Mouse (Mus musculus) heart, postnatal 0 days (tissue): ENCODE data around the gene Stpg3. TPM values are rescaled to one million over a fixed set of nuclear protein-coding genes. Genes with fewer than 3 reads are reported as not detected.

Experiments
- ATAC-seq: fragments of 200-750 bp; cut with Nextera tagmentation; 2 replicates; pipeline ENCODE4 v1.8.0; 2017; ENCODE audit warnings: low read depth, moderate number of reproducible peaks, moderate library complexity; ENCODE audit not compliant: insufficient read depth
- DNase-seq: peaks from one replicate; pipeline ENCODE4 v3.0.0-alpha.2; 2016; ENCODE audit warnings: low spot score
- H3K27ac ChIP-seq: fragments of 300-500 bp; sonication (generic); 2 replicates; pipeline ENCODE4 v1.5.1; 2014; ENCODE audit warnings: low read depth, mild to moderate bottlenecking
- H3K27me3 ChIP-seq: fragments of 300-500 bp; sonication (generic); 2 replicates; pipeline ENCODE4 v1.6.1; 2014; ENCODE audit warnings: low read length, mixed read lengths; ENCODE audit not compliant: control insufficient read depth, insufficient read depth
- H3K36me3 ChIP-seq: fragments of 300-500 bp; sonication (generic); replicated peaks from 2 replicates; pipeline ENCODE4 v1.6.1; 2014; ENCODE audit warnings: low read length, mixed read lengths; ENCODE audit not compliant: control insufficient read depth, insufficient read depth
- H3K4me1 ChIP-seq: fragments of 300-500 bp; sonication (generic); 2 replicates; pipeline ENCODE4 v1.6.1; 2014; ENCODE audit warnings: antibody characterized with exemption; ENCODE audit not compliant: control insufficient read depth, insufficient read depth
- H3K4me2 ChIP-seq: fragments of 300-500 bp; sonication (generic); 2 replicates; pipeline ENCODE4 v1.6.1; 2014; ENCODE audit warnings: low read depth, mild to moderate bottlenecking, low read length, moderate library complexity
- H3K4me3 ChIP-seq: fragments of 300-500 bp; sonication (generic); 2 replicates; pipeline ENCODE4 v1.5.1; 2014; ENCODE audit warnings: low read depth, low read length
- H3K9ac ChIP-seq: fragments of 300-500 bp; sonication (generic); replicated peaks from 2 replicates; pipeline ENCODE4 v1.6.1; 2014; ENCODE audit warnings: low read depth, low read length, mixed read lengths
- H3K9me3 ChIP-seq: fragments of 300-500 bp; sonication (generic); replicated peaks from 2 replicates; pipeline ENCODE4 v1.6.1; 2016; ENCODE audit warnings: low read length; ENCODE audit not compliant: control insufficient read depth
- CTCF ChIP-seq: IDR thresholded peaks from 2 replicates; pipeline ENCODE4 v1.5.1; 2016; ENCODE audit warnings: antibody characterized with exemption, control low read depth, low read depth
- EP300 ChIP-seq: IDR thresholded peaks from 2 replicates; pipeline ENCODE4 v1.6.1; 2016; ENCODE audit warnings: antibody characterized with exemption, low read depth
- WGBS: fragments of 180-500 bp; shearing (Covaris S2); extraction: QIAGEN DNeasy Blood & Tissue Kit; methylation state at CpG from one replicate; pipeline ENCODE4 v1.1.7; 2014; 5-methylcytosine and 5-hydroxymethylcytosine counted together
- polyA plus RNA-seq: library from polyadenylated mRNA; unstranded; fragments of >200 nt; fragmentation: Nextera tagmentation; extraction: Ambion mirVana; gene quantifications from 2 replicates; pipeline ENCODE4 v1.2.1, GENCODE M21; 2015
- total RNA-seq: library from RNA; depleted of rRNA; stranded (reverse); fragments of >200 nt; gene quantifications from 2 replicates; pipeline ENCODE4 v1.2.3, GENCODE M21; 2014; ENCODE audit warnings: low replicate concordance

The Stpg3 gene
- total and polyA plus RNA-seq, 2 experiments from 2014 or later = not detected

- Histone ChIP-seq H3K4me3 (no peak overlapping the region), H3K9me3 (no peaks in the 10 kb centered on the region), H3K36me3 (no peaks in the 10 kb centered on the region), H3K27me3 (no peaks in the 10 kb centered on the region), H3K27ac (no peak overlapping the region), H3K4me1 (peaks cover 34% of the 10 kb centered on the region), H3K9ac (no peak overlapping the region), H3K4me2 (no peak overlapping the region)
- DNase-seq = no peak
- no peak for ATAC-seq
- no peak for TF ChIP-seq CTCF
- TF ChIP-seq EP300 = no peak
- WGBS = 94% methylated on average over 4 of the region's 4 CpGs
Measured at GRCm38 (mm10) chr2:25173821-25174220, 40.6 kb downstream of the Stpg3 start.

- H3K4me1 ChIP-seq = peaks cover 29% of the 10 kb centered on the region
- no peaks in the 10 kb centered on the region for H3K36me3 ChIP-seq
- no peak overlapping the region for H3K27ac ChIP-seq
- no peaks in the 10 kb centered on the region for H3K27me3 ChIP-seq
- DNase-seq (no peak), ATAC-seq (no peak)
- no peaks in the 10 kb centered on the region for H3K9me3 ChIP-seq
- no peak overlapping the region for H3K9ac ChIP-seq
- TF ChIP-seq CTCF = no peak
- no peak for TF ChIP-seq EP300
- H3K4me3 ChIP-seq = no peak overlapping the region
- WGBS = 67% methylated on average over 8 of the region's 8 CpGs
- H3K4me2 ChIP-seq = no peak overlapping the region
Measured at GRCm38 (mm10) chr2:25172629-25173028, 41.8 kb downstream of the Stpg3 start.

- no peak for TF ChIP-seq CTCF
- no peak for TF ChIP-seq EP300
- 87% methylated on average over 1 of the region's 1 CpGs for WGBS
- Histone ChIP-seq H3K4me2 (no peak overlapping the region), H3K27me3 (no peaks in the 10 kb centered on the region), H3K27ac (no peak overlapping the region), H3K9ac (no peak overlapping the region), H3K4me3 (no peak overlapping the region), H3K9me3 (no peaks in the 10 kb centered on the region), H3K4me1 (peaks cover 27% of the 10 kb centered on the region), H3K36me3 (no peaks in the 10 kb centered on the region)
- DNase-seq (no peak), ATAC-seq (no peak)
Measured at GRCm38 (mm10) chr2:25171769-25172153, 42.7 kb downstream of the Stpg3 start.

GRCm38 (mm10) chr2:25171101-25171768, 43.2 kb downstream of the Stpg3 start:
- H3K9me3 ChIP-seq = no peaks in the 10 kb centered on the region
- H3K27me3 ChIP-seq = no peaks in the 10 kb centered on the region
- ATAC-seq (no peak), DNase-seq (no peak)
- no peak overlapping the region for H3K27ac ChIP-seq
- H3K4me2 ChIP-seq = no peak overlapping the region
- H3K36me3 ChIP-seq = no peaks in the 10 kb centered on the region
- H3K9ac ChIP-seq = no peak overlapping the region
- no peak for TF ChIP-seq CTCF
- no peak for TF ChIP-seq EP300
- H3K4me1 ChIP-seq = peaks cover 21% of the 10 kb centered on the region
- H3K4me3 ChIP-seq = no peak overlapping the region
- 84% methylated on average over 6 of the region's 6 CpGs for WGBS

- Histone ChIP-seq H3K9ac (no peak overlapping the region), H3K4me3 (no peak overlapping the region), H3K4me2 (no peak overlapping the region), H3K36me3 (no peaks in the 10 kb centered on the region), H3K27me3 (no peaks in the 10 kb centered on the region), H3K9me3 (no peaks in the 10 kb centered on the region), H3K27ac (no peak overlapping the region), H3K4me1 (peaks cover 21% of the 10 kb centered on the region)
- WGBS = 62% methylated on average over 10 of the region's 10 CpGs
- ATAC-seq (no peak), DNase-seq (no peak)
- no peak for TF ChIP-seq CTCF
- TF ChIP-seq EP300 = no peak
Measured at GRCm38 (mm10) chr2:25170326-25171100, 43.9 kb downstream of the Stpg3 start.

- Histone ChIP-seq H3K4me3 (no peak overlapping the region), H3K4me2 (no peak overlapping the region), H3K27me3 (no peaks in the 10 kb centered on the region), H3K9me3 (no peaks in the 10 kb centered on the region), H3K4me1 (peaks cover 21% of the 10 kb centered on the region), H3K9ac (no peak overlapping the region), H3K27ac (no peak overlapping the region), H3K36me3 (no peaks in the 10 kb centered on the region)
- 53% methylated on average over 5 of the region's 5 CpGs for WGBS
- TF ChIP-seq EP300 = no peak
- TF ChIP-seq CTCF = no peak
- DNase-seq = no peak
- ATAC-seq = no peak
Measured at GRCm38 (mm10) chr2:25169778-25170177, 44.7 kb downstream of the Stpg3 start.
